Mouse (Mus musculus) liver, adult 2 months (tissue): ENCODE measurements at regions not wholly inside any gene's neighbourhood (a gene's known extent, or its start where the extent isn't known, plus 50 kb on each side); places are given as distances from the start of the nearest gene placed in this dataset.

Source experiments
- CTCF ChIP-seq: fragments of 200-500 bp; IDR thresholded peaks from 2 replicates; pipeline ENCODE4 v1.5.1; 2011; ENCODE audit warnings: low read depth, low read length, control low read depth
- POLR2A ChIP-seq: fragments of 200-500 bp; IDR thresholded peaks from 2 replicates; pipeline ENCODE4 v1.6.1; 2011; ENCODE audit warnings: low read length, control low read depth; ENCODE audit not compliant: insufficient read depth; ENCODE audit errors: extremely low read depth

DNA sequence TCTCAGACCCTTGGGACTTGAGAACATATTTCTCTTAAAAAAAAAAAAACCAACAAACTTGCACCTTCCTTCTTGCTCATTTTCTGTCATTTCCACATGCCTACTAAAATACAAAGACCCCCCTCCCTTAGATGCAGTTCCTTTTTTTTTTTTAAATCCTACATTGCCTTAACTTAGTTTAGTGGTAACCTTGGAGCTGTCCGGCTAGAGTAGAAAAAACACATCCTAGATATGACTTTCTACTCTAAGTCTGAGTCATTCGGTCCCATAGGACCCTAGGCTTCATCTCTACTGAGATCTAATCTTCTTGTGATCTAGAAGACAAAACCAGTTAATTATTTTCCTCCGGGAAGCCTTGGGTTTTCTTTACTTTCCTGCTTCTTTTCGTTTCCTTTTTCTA lies 105.1 kb upstream of the Ccdc54 start:
- TF ChIP-seq CTCF (no peak), POLR2A (no peak)
